Mouse (Mus musculus) left cerebral cortex, postnatal 14 days (tissue): Measurements from ENCODE around the gene Gsg1l. TPM values are rescaled to one million over a fixed set of nuclear protein-coding genes. Genes with fewer than 3 reads are reported as not detected.

Experiments
- DNase-seq, 2 experiments: peaks; one replicate each; pipeline ENCODE4 v3.0.0; 2021 to 2022; ENCODE audit warnings: low spot score in 2 of 2, mixed read lengths in 1 of 2
- intact Hi-C: fragments of 180-260 bp; cut with DNase I; formaldehyde crosslinking; loops from one replicate; pipeline ENCODE4 v1.15.1; 2025
- total RNA-seq, 2 experiments: library from RNA; stranded (reverse); gene quantifications; 2 replicates each; pipeline ENCODE4 v1.2.3; 2021

Gsg1l gene
- total RNA-seq, 2 experiments from 2014 or later: 51.7 to 54.5 TPM

DNA sequence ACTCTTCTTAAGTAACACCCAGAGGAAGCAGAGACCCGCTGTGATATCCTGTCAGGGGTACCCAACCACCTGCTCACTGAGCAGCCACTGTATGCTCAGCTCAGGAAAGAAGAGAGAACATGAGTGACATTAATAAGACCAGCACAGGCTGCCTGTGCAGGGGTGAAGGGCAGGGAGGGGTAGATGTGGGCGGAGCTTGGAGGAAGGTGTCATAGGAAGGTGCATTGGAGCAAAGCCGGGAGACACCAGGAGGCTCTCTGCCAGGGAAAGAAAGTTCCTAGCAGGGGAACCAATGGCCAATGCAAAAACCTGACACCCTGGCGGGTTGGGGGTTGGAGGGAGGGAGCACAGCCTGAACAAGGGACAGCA lies 1.8 kb upstream of the Gsg1l start:
- no peak for DNase-seq
- intact Hi-C loops: loop anchor here (2.0 to 10.0 kb wide), 5 partner anchors 57 to 337 kb away; no protein-coding TSS in a partner anchor

DNA sequence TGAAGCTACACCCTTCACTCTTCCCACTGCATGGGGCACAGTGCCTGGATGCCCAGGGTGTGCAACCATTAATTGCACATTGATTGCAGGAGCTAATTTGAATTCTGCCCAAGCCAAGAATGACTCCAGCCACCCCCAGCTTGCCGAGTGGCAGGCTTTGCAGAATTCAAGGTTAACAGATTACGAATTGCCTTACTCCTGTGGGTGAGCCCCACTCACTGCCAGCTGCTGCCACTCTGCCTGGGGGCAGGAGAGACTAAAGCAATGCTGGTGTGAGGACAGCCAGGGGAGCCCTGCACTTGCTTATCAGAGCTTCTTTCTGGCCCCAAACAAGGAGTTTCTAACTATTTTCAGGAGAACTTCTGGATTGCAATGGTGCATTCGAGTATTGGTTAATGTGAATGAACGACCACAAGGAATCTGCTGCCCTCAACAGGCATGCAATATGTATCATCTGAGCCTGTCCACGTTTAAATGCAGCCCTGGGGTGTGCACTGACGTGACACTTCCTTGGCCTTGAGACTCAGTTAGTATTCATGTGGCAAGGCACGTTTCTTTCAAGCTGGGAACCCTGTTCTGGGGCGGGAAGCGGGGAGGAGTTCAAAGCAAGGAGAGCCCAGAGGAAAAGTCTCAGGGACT lies 1.2 kb upstream of the Gsg1l start:
- DNase-seq: no peak
- intact Hi-C loops: loop anchor here (2.0 to 10.0 kb wide), 5 partner anchors 56 to 336 kb away; no protein-coding TSS in a partner anchor

DNA sequence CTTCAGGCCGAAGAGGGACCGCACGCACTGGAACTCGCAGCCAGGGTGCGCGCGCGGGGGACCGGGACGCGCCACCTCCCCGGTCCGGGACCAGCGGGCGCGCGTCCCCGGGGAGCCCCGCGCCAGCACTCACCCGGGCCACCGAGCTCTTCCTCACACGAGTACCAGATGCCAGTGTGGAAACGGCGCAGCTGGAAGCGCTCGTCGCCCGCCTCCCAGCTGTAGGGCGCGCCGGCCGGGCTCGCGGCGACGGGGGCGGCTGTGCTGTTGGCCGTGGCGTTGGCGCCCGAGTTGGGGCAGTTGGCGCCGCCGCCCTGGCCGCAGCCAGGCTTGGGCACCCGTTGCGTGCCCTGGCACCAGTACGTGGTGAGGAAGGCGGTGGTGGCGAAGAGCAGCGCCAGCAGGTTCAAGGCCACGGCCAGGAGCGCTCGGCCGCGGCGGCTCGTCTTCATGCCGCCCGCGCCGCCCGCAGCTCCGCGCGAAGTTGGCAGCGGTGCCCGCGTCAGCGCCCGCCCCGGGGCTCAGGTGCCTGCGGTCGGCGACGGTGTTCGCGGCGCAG lies 405 bp downstream of the Gsg1l start:
- DNase-seq: no peak
- intact Hi-C loops: loop anchor here (2.0 to 10.0 kb wide), 5 partner anchors 55 to 335 kb away; no protein-coding TSS in a partner anchor

DNA sequence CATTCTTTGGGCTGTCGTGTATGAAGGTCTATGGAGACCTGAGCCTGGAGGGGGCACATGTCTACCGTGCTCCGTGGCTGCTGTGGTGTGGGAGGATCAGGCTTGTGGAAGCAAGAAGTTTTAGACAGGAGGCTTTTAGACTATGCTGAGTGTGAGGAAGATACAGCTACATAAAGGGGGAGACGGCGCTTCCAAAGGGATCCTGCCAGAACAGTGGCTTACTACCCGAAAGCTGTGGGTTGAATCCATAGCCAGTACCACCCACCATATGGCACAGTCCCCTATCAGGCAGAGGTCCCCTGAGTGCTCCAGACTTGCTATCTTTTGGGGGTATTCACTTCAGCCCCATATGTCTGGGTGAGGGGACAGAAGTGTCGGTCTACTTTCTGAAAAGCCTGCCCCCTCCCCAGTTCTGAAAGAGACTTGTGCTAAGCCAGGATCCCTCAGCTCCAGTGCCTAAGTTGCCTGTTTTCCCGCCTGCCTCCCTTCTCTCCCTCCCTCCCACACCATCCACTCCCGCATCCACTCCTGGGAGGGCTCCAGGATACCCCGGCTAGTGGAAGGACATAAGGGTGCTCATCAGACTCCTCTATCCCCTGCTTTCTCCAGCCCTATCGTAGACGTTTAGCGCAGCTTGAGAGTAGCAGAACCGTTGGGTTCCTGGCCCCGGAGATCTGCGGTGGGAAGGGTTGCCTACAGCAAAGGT lies 1.1 kb downstream of the Gsg1l start:
- peak; percentile 24 to 43 for DNase-seq

DNA sequence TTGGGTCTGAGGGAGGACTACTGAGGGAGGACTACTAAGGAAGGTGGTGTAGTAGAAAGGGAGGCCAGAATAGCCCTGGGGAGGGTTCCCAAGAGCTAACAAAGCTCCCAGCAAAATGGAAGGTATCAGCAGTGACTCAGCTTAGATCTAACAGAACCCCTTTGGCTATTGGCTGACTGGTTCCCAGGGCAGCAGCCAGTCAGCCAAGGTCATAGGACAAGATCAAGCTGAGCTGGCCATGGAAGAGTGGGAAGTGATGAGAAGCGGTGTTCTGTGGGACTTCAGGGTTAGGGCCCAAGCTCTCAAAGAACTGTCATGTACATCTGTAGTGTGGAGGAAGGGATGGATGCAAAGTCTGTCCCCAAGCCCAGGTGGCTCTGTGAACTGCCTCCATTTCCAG lies 5.3 kb downstream of the Gsg1l start:
- DNase-seq: no peak
- intact Hi-C loops: no loop called here

More for the DNA sequence above, 1.1 kb downstream of the Gsg1l start:
- intact Hi-C loops: loop anchor here (5.0 to 10.0 kb wide), 4 partner anchors 54 to 334 kb away; no protein-coding TSS in a partner anchor

DNA sequence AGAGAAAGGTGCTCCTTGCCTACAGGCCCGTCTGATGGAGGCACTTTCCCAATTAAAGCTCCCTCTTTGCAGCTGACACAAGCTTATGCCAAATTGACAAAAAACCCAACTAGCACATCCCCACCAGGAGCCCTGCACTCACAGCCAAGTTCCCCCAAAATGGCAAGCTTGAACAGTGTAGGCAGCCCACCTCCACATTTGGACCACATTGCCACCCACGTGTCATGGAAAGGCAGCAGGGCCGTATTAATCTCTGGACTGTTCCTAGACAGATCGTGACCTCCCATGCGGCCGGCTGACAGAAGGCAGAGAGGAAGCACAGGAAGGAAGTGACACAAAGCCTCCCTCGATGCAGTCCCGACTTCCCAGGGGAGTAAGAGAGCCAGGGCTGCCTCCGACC lies 7.2 kb downstream of the Gsg1l start:
- no peak for DNase-seq
- intact Hi-C loops: no loop called here

DNA sequence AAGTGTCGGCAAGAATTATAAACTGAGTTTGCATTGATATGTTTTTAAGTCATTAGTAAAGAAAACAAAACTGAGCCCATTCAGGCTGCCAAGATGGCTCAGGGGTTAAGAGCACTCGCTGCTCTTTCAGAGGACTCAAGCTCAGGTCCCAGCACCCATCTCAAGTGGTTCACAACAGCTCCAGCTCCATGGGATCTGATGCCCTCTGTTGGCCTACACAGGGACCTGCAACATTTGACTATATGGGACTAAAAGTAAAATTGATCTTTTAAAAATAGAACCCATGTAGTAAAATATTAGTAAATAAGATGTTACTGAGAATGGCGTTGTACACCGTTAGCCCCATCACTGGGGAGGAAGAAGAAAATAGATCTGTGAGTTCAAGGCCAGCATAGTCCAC lies 11.9 kb downstream of the Gsg1l start:
- DNase-seq: no peak
- intact Hi-C loops: no loop called here

DNA sequence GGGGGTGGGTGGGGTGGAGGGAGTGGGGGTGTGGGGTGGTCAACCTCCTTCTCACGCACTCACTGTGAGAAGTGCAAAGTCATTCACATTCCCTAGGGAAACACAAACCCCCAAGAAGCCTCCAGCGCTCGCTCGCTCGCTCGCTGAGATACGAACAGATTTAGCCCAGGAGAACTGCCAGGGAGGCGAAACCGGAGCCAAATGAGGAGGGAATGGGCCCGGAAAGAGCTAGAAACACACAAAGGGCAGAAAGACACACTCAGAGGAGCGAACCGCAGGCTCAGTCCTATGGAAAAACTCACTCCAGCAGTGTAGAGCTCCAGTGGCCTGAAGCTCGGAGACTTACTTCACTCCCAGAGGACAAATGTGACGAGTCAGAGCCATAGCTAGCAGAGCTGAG lies 15.4 kb downstream of the Gsg1l start:
- peak in 1 of 2 experiments; percentile 61 for DNase-seq
- intact Hi-C loops: no loop called here

DNA sequence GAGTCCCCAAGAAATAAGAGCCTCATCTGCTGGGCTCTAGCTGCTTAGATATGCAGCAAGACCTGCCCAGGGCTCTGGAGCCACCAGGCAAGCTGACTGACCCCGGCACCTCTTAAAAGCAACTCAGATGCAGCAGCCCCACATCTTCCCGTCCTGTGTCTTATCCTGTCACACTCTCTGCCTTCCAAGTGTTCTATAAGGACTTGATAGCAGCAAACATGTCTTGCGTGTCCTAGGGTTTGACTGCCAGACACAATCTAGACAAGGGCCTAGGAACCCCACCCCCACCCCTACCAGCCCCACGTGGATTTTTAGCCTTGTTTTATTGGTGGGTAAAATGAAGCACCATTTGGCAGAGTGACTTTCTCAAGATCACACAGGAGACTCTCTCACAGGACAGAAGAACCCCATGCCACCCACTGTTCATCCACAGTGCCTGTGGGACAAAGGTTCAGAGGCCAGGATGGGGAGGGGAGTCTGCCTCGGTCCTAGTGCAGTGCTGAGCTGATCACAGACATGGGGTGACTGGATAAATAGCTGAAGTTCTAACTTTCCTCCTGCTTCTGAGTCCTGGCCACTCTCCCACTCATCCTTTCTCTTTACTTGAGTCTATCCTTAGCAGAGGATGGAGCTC lies 16.9 kb downstream of the Gsg1l start:
- intact Hi-C loops: no loop called here
- no peak for DNase-seq

DNA sequence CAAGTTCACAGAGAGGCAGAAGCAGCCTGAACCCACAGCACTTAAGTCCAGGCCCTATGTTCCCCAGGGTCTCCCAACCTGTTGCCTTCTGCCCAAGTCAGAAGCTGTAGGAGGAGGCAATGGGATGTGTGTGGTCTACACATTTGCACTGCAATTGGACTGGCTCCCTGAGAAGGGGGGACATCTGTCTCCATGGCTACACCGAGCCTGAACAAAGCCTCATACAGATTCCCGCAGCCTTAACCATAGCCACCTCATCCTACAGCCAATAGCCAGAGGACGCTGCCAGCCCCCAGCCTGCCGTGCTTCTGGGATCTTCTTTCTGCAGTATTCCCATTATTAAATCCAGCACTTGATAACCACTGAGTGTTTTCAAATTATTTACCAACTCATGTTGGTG lies 20.0 kb downstream of the Gsg1l start:
- DNase-seq: no peak
- intact Hi-C loops: no loop called here

DNA sequence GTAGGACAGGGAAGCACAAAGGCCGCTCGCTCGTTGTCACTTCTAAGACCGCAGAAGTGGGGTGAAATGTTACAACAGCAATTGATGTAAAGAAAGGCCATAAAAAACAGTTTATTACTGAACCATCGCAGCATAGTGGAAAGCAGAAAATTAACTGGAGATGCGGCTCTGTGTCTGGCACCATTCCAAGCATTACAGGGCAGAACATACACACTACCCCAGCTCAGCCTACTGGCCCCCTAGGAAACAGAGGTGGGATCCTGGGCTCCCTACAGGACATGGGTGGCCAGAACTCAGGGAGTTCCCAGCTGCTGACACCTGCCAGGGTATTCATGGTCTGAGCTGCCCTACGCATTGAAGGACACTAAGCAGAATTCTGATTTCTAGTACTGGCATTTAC lies 23.3 kb downstream of the Gsg1l start:
- DNase-seq: no peak
- intact Hi-C loops: no loop called here

DNA sequence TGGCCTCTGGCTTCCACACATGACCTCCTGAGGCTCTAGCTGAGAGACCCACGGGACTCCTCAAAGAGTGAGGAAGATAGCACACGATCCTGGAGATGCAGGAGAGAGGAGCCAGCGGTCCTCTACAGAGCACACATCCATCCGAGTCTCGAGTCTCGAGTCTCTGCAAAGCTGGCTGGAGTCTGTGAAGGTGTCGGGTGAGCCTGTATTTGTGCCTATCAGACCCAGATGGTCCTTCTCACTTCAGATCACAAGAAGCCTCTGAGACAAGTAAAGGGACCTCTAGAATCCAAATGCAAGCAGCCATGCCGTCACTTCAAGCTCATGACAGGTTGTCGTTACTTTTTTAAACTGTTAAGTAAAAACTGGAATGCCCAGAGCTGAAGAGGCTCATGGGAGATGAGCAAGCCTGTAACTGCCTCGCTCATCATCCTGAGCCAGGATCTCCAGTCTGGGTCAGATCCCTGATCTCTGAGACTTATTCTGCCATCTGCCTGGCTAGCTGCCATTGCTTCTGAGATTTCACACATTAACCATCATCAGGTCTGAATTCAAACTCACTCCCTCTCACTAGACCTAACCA lies 24.8 kb downstream of the Gsg1l start:
- DNase-seq: no peak
- intact Hi-C loops: no loop called here

DNA sequence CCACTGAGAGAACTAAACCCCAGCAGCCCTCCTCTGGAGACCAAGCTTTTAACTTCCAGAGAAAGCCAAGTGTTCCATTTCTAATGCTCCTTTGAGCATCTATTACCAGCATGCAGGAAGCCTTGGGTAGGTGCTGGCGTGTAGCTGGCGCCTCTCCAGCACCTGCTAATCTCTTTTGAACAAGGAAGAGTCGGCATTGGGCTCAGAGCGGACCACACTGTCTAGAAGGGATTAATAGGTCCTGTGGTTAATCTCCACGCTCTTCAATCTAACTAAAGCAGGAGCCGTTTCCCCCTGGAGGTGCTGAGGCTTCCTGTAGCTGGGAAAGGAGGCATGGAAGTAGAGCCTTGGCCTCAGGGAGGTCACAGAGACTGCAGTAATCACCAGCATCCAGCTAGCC lies 27.6 kb downstream of the Gsg1l start:
- intact Hi-C loops: no loop called here
- DNase-seq: no peak

DNA sequence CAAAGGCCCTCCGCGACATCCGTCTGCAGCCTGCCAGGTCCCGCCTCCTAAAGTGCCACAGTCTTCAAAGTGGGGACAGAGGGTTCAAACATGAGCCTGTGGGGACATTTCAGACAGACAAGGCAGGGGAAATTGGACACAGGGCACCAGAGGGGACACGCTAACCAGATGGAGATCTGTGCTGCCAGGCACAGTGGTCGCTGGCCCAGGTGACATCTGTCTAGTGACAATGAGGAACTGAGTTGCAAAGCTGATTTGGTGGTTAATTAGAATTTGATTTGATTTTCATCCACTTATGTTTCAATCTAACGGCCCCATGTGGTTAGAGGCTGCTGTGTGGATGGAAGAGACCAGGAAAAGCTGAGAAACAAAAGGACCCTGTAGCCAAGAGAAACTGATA lies 28.6 kb downstream of the Gsg1l start:
- intact Hi-C loops: no loop called here
- DNase-seq: no peak

DNA sequence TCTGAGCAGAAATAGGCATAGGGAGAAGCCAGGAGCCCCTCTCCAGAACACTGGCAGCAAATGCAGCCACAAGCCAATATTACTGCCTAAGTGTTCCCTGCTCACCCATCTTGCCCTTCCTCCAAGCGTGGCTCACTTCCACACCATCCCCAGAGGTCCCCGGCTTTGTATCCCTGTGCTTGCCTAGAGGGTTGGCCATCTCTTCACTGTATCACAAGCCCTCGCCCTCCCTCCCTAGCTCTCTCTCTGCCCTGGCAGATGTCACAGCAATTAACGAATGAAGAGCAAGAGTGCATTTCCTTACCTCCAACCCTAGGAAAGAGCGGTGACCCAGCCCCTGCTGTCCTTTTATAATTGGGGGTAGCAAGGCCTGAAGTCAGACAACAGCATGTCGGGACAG lies 30.3 kb downstream of the Gsg1l start:
- DNase-seq: no peak
- intact Hi-C loops: no loop called here

DNA sequence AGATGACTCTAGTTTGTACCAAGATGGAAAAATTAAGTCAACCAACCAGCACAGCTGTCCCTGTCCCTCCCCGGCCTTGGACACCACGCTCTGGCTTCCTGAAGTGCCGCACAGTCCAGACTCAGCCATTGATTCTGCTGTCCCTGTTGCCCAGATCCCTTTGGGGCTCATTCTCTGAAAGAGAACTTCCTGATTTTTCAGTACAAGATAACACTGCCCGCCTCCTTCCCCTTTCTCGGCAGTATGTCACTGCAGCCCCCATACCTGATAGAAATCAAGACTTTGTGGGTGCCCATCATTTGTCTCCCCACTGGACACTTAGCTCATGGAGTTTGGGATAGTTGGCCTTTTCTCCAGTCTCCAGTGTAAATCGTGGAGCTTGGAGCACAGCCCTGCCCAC lies 37.1 kb downstream of the Gsg1l start:
- intact Hi-C loops: no loop called here
- DNase-seq: no peak

DNA sequence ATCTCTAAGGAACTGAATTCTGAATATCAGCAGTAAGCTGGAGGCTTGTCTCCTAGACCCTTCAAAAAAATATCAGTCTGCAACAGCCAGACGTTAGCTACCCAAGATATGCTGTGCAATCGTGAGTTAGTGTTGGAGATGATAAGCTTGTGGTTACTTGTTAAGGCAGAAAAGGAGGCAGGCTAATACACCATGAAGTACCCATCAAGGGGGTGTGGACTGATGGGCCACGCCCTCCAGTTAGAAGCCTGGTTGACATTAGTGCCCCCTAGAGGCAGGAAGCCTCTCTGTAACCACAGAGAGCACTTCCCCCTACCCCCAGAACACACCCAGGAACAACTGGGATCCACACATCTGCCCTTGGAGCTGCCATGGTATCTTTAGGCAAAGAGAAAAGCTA lies 39.9 kb downstream of the Gsg1l start:
- intact Hi-C loops: no loop called here
- peak in 1 of 2 experiments; percentile 21 for DNase-seq

DNA sequence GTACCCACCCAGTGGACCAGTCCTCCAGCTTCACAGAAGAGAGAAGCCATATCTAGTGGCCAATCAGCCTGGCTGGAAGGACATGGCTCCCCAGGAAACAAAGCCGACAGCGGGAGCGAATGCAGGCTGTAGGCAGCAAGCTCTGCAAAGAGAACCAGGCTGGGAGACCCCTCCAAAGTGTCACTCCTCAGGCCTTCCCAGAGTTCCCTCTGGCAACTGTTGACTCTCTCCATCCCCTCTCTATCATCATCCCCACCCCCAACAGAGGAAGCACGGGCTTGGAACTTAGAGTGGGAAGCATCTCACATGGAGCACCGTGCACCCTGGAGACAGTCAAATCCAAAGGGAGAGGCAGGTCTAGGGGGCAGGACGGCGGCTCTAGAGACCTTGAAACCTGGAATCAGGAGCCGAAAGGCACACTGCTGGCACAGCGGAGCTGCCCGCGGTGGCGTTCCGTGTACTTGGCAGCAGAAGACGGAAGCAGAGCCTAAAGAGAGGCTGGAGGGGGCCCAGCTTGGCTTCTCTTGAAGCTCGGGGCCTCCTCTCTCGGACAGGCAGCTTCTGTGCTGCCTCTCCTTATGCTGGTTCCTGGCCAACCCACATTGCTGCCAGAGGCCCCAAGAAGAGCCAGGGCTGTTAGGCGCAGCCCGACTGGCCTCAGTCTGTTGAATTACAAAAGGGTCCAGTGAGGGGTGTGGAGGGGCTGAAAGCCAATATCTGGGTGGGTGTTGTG lies 41.3 kb downstream of the Gsg1l start:
- intact Hi-C loops: no loop called here
- DNase-seq: peak; percentile 61 to 66

DNA sequence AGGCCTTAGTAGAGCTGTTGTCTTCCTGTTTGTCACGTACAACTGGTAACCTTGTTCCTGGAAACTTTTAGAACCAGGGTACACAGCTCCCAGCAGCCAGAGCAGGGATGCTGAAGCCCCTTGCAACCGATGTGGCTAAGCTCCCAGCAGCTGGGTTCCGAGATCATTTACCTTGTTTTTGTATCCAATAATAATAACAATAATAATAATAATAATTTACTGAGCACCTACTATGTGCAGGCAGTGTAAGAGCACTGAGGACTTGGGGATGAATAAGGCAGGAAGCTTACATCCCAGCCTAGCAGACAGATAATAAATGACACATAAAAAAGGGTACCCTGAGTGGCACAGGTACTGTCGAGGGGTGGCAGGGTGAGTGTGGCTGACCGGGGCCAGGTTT lies 42.4 kb downstream of the Gsg1l start:
- intact Hi-C loops: no loop called here
- DNase-seq: no peak
